Comparison of ENCODE assay signal across 8 mouse cellular contexts in genomic region chr6:128797936-128798771, GRCm38 (mm10). TPM values are rescaled to one million over a fixed set of nuclear protein-coding genes. Genes with fewer than 3 reads are reported as not detected.
A peak's percentile ranks its signal among the peaks of the same experiment; 100 is the strongest.
DNase-seq lines count a peak whose midpoint lies in the region; ATAC-seq and TF ChIP-seq lines count a peak whose summit lies in the region.

No protein-coding gene starts in this region.

- peak overlapping the region; percentile 72 for H3K4me3 ChIP-seq in heart, embryonic 13.5 days
- peak overlapping the region; percentile 52 for H3K4me3 ChIP-seq in midbrain, postnatal 0 days (ENCODE audit: low read depth, low read length)

- H3K9ac ChIP-seq in heart, embryonic 13.5 days, result peak overlapping the region; percentile 68
- peak overlapping the region; percentile 55 for H3K9ac ChIP-seq in midbrain, postnatal 0 days (replicated peaks; ENCODE audit: low read length, poor library complexity, severe bottlenecking)

- WGBS in heart, embryonic 13.5 days, result 16% methylated on average over 15 of the region's 15 CpGs
- 10% methylated on average over 15 of the region's 15 CpGs for WGBS in midbrain, postnatal 0 days

- no peaks in the 10 kb centered on the region for H3K9me3 ChIP-seq in heart, embryonic 13.5 days
- H3K9me3 ChIP-seq in midbrain, postnatal 0 days (ENCODE audit: low read length), result no peaks in the 10 kb centered on the region

- H3K27me3 ChIP-seq in heart, embryonic 13.5 days (replicated peaks), result no peaks in the 10 kb centered on the region
- no peaks in the 10 kb centered on the region for H3K27me3 ChIP-seq in midbrain, postnatal 0 days (ENCODE audit: insufficient read depth, low read length)

- peak; percentile 23 to 49 for DNase-seq in lung, adult 18-20 months
- no peak for DNase-seq in lung, postnatal 14 days
- DNase-seq in cerebellum, postnatal 10 days, result peak; percentile 24 to 42
- peak; percentile 21 for DNase-seq in liver
- DNase-seq in midbrain, postnatal 0 days (ENCODE audit: low spot score), result peak; percentile 20
- no peak for DNase-seq in frontal cortex, postnatal 14 days (ENCODE audit: low spot score in 2 of 2)
- no peak for DNase-seq in right cerebral cortex, postnatal 25 days

- no peak for TF ChIP-seq CTCF in midbrain, postnatal 0 days (IDR thresholded peaks at IDR 0.05)

- ATAC-seq in heart, embryonic 13.5 days (ENCODE audit: extremely low read depth, insufficient number of reproducible peaks, low FRiP score, low TSS enrichment), result no peak
- ATAC-seq in midbrain, postnatal 0 days (ENCODE audit: low FRiP score), result no peak

- peak overlapping the region; percentile 20; the same call in 1 of the 2 replicates for H3K27ac ChIP-seq in heart, embryonic 13.5 days (replicated peaks)
- peak overlapping the region; percentile 65 for H3K27ac ChIP-seq in midbrain, postnatal 0 days (ENCODE audit: low read depth, low read length)

- peaks cover 21% of the 10 kb centered on the region for H3K4me1 ChIP-seq in heart, embryonic 13.5 days
- 0 out of 2 replicates have a peak, but pooled peaks cover 2% of the 10 kb centered on the region for H3K4me1 ChIP-seq in midbrain, postnatal 0 days (ENCODE audit: insufficient read depth, low read length)

- H3K4me2 ChIP-seq in heart, embryonic 13.5 days, result peak overlapping the region; percentile 73
- peak overlapping the region; percentile 63 for H3K4me2 ChIP-seq in midbrain, postnatal 0 days (ENCODE audit: low read depth, low read length, poor library complexity, severe bottlenecking)

- no peaks in the 10 kb centered on the region for H3K36me3 ChIP-seq in heart, embryonic 13.5 days
- no peaks in the 10 kb centered on the region for H3K36me3 ChIP-seq in midbrain, postnatal 0 days (ENCODE audit: insufficient read depth, low read length)

RNA-seq across cellular contexts. Expression of gene Klrb1c, which starts 9.1 kb away (rescaled TPM):
- polyA plus RNA-seq in heart, embryonic 13.5 days (2015; fragmentation: Nextera tagmentation; extraction: Ambion mirVana), result 0.15 TPM in 1 of 2 replicates, not detected in the other
- total RNA-seq in midbrain, postnatal 0 days (2014; rRNA removed), result 0.09 and 0.77 TPM in 2 replicates
- 0.09 and 0.25 TPM in 2 replicates for polyA plus RNA-seq in midbrain, postnatal 0 days (2015; fragmentation: Nextera tagmentation; extraction: Ambion mirVana)

RNA-seq across cellular contexts. Expression of gene Gm44511, which starts 28.0 kb away (rescaled TPM):
- not detected in 2 replicates for polyA plus RNA-seq in heart, embryonic 13.5 days (2015; fragmentation: Nextera tagmentation; extraction: Ambion mirVana)
- not detected in 2 replicates for total RNA-seq in midbrain, postnatal 0 days (2014; rRNA removed)
- not detected in 2 replicates for polyA plus RNA-seq in midbrain, postnatal 0 days (2015; fragmentation: Nextera tagmentation; extraction: Ambion mirVana)

RNA-seq across cellular contexts. Expression of gene Klrb1b, which starts 28.0 kb away (rescaled TPM):
- not detected in 2 replicates for polyA plus RNA-seq in heart, embryonic 13.5 days (2015; fragmentation: Nextera tagmentation; extraction: Ambion mirVana)
- not detected in 2 replicates for total RNA-seq in midbrain, postnatal 0 days (2014; rRNA removed)
- polyA plus RNA-seq in midbrain, postnatal 0 days (2015; fragmentation: Nextera tagmentation; extraction: Ambion mirVana), result not detected in 2 replicates

Comparison
In these comparisons a context has a peak if more than half of its experiments do, and no peak if none do; other contexts are left out.
1. DNase-seq: peak in lung, adult 18-20 months (2 of 2), cerebellum, postnatal 10 days (2 of 2), liver (single experiment) and midbrain, postnatal 0 days (single experiment); none in lung, postnatal 14 days (single experiment), frontal cortex, postnatal 14 days (0 of 2) and right cerebral cortex, postnatal 25 days (single experiment).